Mouse (Mus musculus) forebrain, postnatal 0 days (tissue): Measurements from ENCODE around the gene Orai1. TPM values are rescaled to one million over a fixed set of nuclear protein-coding genes. Genes with fewer than 3 reads are reported as not detected.
A peak's percentile ranks its signal among the peaks of the same experiment; 100 is the strongest.

ENCODE experiments used
- ATAC-seq: fragments of 200-750 bp; cut with Nextera tagmentation; 2 replicates; pipeline ENCODE4 v1.8.0; 2017; ENCODE audit warnings: mild to moderate bottlenecking, moderate library complexity
- DNase-seq: peaks from one replicate; pipeline ENCODE4 v3.0.0-alpha.2; 2015
- H3K27ac ChIP-seq: fragments of 300-500 bp; sonication (generic); 2 replicates; pipeline ENCODE4 v1.5.1; 2014; ENCODE audit warnings: low read depth, mild to moderate bottlenecking, antibody characterized with exemption, low read length, moderate library complexity, mixed read lengths
- H3K27me3 ChIP-seq: fragments of 300-500 bp; sonication (generic); 2 replicates; pipeline ENCODE4 v1.6.1; 2014; ENCODE audit warnings: mild to moderate bottlenecking, low read length, mixed read lengths; ENCODE audit not compliant: insufficient read depth
- H3K36me3 ChIP-seq: fragments of 300-500 bp; sonication (generic); 2 replicates; pipeline ENCODE4 v1.6.1; 2014; ENCODE audit warnings: mild to moderate bottlenecking, moderate library complexity; ENCODE audit not compliant: insufficient read depth
- H3K4me1 ChIP-seq: fragments of 300-500 bp; sonication (generic); 2 replicates; pipeline ENCODE4 v1.6.1; 2014; ENCODE audit warnings: antibody characterized with exemption; ENCODE audit not compliant: insufficient read depth
- H3K4me2 ChIP-seq: fragments of 300-500 bp; sonication (generic); 2 replicates; pipeline ENCODE4 v1.6.1; 2014; ENCODE audit warnings: low read depth, mild to moderate bottlenecking, moderate library complexity
- H3K4me3 ChIP-seq: fragments of 300-500 bp; sonication (generic); 2 replicates; pipeline ENCODE4 v1.5.1; 2014; ENCODE audit warnings: low read depth, low read length, mixed read lengths
- H3K9ac ChIP-seq: fragments of 300-500 bp; sonication (generic); 2 replicates; pipeline ENCODE4 v1.6.1; 2014; ENCODE audit warnings: mild to moderate bottlenecking
- H3K9me3 ChIP-seq: fragments of 300-500 bp; sonication (generic); 2 replicates; pipeline ENCODE4 v1.6.1; 2016; ENCODE audit warnings: low read length
- CTCF ChIP-seq: sonication (generic); IDR thresholded peaks from 2 replicates; pipeline ENCODE4 v1.5.1; 2016; ENCODE audit warnings: antibody characterized with exemption, control low read depth, low read depth
- WGBS: fragments of 180-500 bp; shearing (Covaris S2); extraction: QIAGEN DNeasy Blood & Tissue Kit; methylation state at CpG from one replicate; pipeline ENCODE4 v1.1.7; 2014; 5-methylcytosine and 5-hydroxymethylcytosine counted together
- polyA plus RNA-seq: library from polyadenylated mRNA; unstranded; fragments of >200 nt; fragmentation: Nextera tagmentation; extraction: Ambion mirVana; gene quantifications from 2 replicates; pipeline ENCODE4 v1.2.1, GENCODE M21; 2015
- total RNA-seq: library from RNA; depleted of rRNA; stranded (reverse); fragments of >200 nt; gene quantifications from 2 replicates; pipeline ENCODE4 v1.2.3, GENCODE M21; 2014

Orai1 gene
- total and polyA plus RNA-seq, 2 experiments from 2014 or later: 14.4 to 19.4 TPM

DNA sequence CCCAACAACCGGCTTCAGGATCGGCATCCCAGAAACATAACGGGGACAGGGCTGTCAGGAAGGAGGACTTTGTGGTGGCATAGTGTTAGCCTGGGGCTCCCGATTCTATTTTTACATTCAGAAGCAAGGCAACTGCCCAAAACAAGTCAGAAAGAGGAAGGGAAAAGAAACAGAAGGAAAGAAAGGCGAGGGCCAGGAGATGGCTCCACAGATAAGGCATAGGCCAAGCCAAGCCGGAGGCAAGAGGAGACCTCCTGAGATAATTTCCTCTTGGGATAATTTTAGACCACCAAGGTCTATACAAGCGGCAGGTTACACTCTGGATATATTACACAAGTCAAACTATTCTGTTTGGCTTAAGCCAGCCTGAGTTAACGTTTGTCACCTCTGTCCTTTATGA is 35.9 kb upstream of the Orai1 start:
- Histone ChIP-seq H3K27ac (no peak overlapping the region), H3K4me1 (no peaks in the 10 kb centered on the region), H3K9me3 (no peaks in the 10 kb centered on the region), H3K36me3 (no peaks in the 10 kb centered on the region), H3K4me2 (no peak overlapping the region), H3K4me3 (no peak overlapping the region), H3K9ac (no peak overlapping the region), H3K27me3 (no peaks in the 10 kb centered on the region)
- DNase-seq (no peak), ATAC-seq (no peak)
- WGBS: 92% methylated on average over 8 of the region's 8 CpGs
- no peak for TF ChIP-seq CTCF

DNA sequence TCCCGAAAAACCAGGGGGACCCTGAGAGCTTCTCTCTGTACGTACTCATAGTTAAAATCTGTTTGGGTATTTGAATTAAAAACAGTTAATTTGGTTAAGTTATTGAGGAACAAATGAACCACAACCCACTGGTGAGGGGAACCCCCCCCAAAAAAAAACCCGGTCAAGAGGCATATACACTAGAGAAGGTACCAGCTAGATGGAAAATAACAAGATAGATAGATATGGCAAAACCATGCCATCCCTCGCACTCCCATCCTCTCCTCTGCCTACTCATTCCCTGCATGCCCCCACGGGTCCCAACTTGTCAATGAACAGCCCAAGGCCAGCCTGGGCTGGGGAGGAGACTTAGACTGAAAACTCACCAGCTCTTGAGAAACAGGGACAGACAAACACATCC is 30.4 kb upstream of the Orai1 start:
- no peak overlapping the region for H3K27ac ChIP-seq
- H3K4me1 ChIP-seq: peaks cover 18% of the 10 kb centered on the region
- no peak overlapping the region for H3K4me3 ChIP-seq
- H3K9me3 ChIP-seq: no peaks in the 10 kb centered on the region
- ATAC-seq: no peak
- no peak for DNase-seq
- H3K9ac ChIP-seq: 0 out of 2 replicates have a peak overlapping the region, but pooled peaks have one; percentile 6
- H3K36me3 ChIP-seq: no peaks in the 10 kb centered on the region
- no peak for TF ChIP-seq CTCF
- WGBS: 86% methylated on average over 5 of the region's 5 CpGs
- H3K27me3 ChIP-seq: no peaks in the 10 kb centered on the region
- H3K4me2 ChIP-seq: 0 out of 2 replicates have a peak overlapping the region, but pooled peaks have one; percentile 8

DNA sequence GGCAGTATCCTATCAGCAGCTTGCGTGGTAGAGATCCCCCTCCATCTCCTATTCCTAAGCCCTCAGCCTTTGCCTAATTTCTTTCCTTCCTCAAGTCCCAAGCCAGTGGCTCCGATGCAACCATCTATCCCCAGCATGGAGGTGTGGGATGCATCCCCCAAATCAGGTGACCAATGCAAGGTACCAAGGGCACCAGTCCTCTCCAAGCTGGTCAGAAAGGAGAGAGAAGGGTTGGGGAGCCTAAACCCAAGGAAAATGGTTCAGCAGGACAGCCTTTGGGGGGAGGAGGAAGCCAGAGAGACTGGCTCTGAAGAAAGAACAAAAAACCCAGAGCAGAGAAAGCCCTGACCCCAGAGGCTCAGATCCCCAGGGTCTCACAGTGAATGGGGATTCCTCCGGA is 29.6 kb upstream of the Orai1 start:
- ATAC-seq (no peak), DNase-seq (no peak)
- Histone ChIP-seq H3K4me3 (no peak overlapping the region), H3K27me3 (no peaks in the 10 kb centered on the region), H3K9me3 (no peaks in the 10 kb centered on the region), H3K4me2 (peak overlapping the region; percentile 8; the same call in 1 of the 2 replicates), H3K4me1 (peaks cover 18% of the 10 kb centered on the region), H3K9ac (0 out of 2 replicates have a peak overlapping the region, but pooled peaks have one; percentile 18), H3K27ac (no peak overlapping the region), H3K36me3 (no peaks in the 10 kb centered on the region)
- WGBS: 54% methylated on average over 3 of the region's 3 CpGs
- TF ChIP-seq CTCF: no peak

DNA sequence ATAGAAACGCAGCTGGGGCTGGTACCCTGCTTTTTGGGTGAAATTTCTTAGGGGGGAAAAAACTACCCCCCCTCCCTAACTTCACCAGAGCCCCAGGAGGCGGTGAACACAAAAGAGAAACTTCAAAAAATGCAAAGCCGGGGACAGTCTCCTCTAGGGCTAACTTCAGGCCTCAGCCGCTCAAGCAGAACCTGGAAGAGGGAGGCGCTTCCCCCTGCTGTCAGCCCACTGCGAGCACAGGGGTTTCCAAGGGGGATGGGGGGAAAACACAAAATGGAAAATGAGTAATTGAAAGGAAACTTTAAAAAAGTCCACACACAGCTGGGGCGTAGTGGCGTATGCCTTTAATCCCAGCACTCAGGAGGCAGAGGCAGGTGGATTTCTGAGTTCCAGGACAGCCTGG is 28.8 kb upstream of the Orai1 start:
- H3K27me3 ChIP-seq: no peaks in the 10 kb centered on the region
- no peaks in the 10 kb centered on the region for H3K36me3 ChIP-seq
- no peak overlapping the region for H3K4me3 ChIP-seq
- no peak overlapping the region for H3K9ac ChIP-seq
- H3K4me1 ChIP-seq: peaks cover 18% of the 10 kb centered on the region
- no peaks in the 10 kb centered on the region for H3K9me3 ChIP-seq
- TF ChIP-seq CTCF: no peak
- H3K4me2 ChIP-seq: 0 out of 2 replicates have a peak overlapping the region, but pooled peaks have one; percentile 8
- ATAC-seq (no peak), DNase-seq (no peak)
- H3K27ac ChIP-seq: 0 out of 2 replicates have a peak overlapping the region, but pooled peaks have one; percentile 9
- 42% methylated on average over 8 of the region's 8 CpGs for WGBS

GRCm38 (mm10) chr5:122987211-122988020 is 27.5 kb upstream of the Orai1 start:
- peak; percentile 32; the same call in 1 of the 2 replicates for ATAC-seq
- TF ChIP-seq CTCF: no peak

GRCm38 (mm10) chr5:122988021-122988751 is 26.7 kb upstream of the Orai1 start:
- no peak for TF ChIP-seq CTCF
- 0% methylated on average over 41 of the region's 41 CpGs for WGBS
- H3K4me3 ChIP-seq: peak overlapping the region; percentile 77
- no peaks in the 10 kb centered on the region for H3K9me3 ChIP-seq
- H3K36me3 ChIP-seq: no peaks in the 10 kb centered on the region
- H3K27ac ChIP-seq: peak overlapping the region; percentile 85
- peak overlapping the region; percentile 64 for H3K9ac ChIP-seq
- no peaks in the 10 kb centered on the region for H3K27me3 ChIP-seq
- H3K4me2 ChIP-seq: peak overlapping the region; percentile 99
- DNase-seq (peak; percentile 54), ATAC-seq (peak; percentile 50)
- H3K4me1 ChIP-seq: peaks cover 18% of the 10 kb centered on the region

More at GRCm38 (mm10) chr5:122987211-122988020, 27.5 kb upstream of the Orai1 start:
- Histone ChIP-seq H3K9ac (peak overlapping the region; percentile 64), H3K27ac (no peak overlapping the region; the same call in 1 of the 2 replicates), H3K27me3 (no peaks in the 10 kb centered on the region), H3K36me3 (no peaks in the 10 kb centered on the region), H3K4me3 (peak overlapping the region; percentile 77), H3K9me3 (no peaks in the 10 kb centered on the region), H3K4me2 (peak overlapping the region; percentile 99), H3K4me1 (peaks cover 18% of the 10 kb centered on the region)
- DNase-seq: peak; percentile 59
- 4% methylated on average over 39 of the region's 39 CpGs for WGBS

GRCm38 (mm10) chr5:122989001-122989525 is 25.8 kb upstream of the Orai1 start:
- peak overlapping the region; percentile 64 for H3K9ac ChIP-seq
- WGBS: under 1% methylated on average over 35 of the region's 39 CpGs
- ATAC-seq: peak; percentile 75
- peak overlapping the region; percentile 85 for H3K27ac ChIP-seq
- DNase-seq: peak; percentile 81
- peak overlapping the region; percentile 99 for H3K4me2 ChIP-seq
- no peaks in the 10 kb centered on the region for H3K9me3 ChIP-seq
- peak overlapping the region; percentile 77 for H3K4me3 ChIP-seq
- TF ChIP-seq CTCF: no peak
- no peaks in the 10 kb centered on the region for H3K27me3 ChIP-seq
- no peaks in the 10 kb centered on the region for H3K36me3 ChIP-seq
- H3K4me1 ChIP-seq: peaks cover 18% of the 10 kb centered on the region
